Mouse (Mus musculus): ENCODE measurements around the gene Sphk1.

GRCm38 (mm10) chr11:116579280-116579679 is 48.6 kb downstream of the Sphk1 start:
- TF ChIP-seq CTCF (IDR thresholded peaks at IDR 0.05; ENCODE audit: control insufficient read depth, insufficient read depth, insufficient replicate concordance, low read depth, low read length) (no peak), POLR2A (IDR thresholded peaks at IDR 0.05; ENCODE audit: control insufficient read depth, low read depth, low read length) (no peak)

Measured in testis, adult 2 months (tissue).